Mouse (Mus musculus): ENCODE measurements at regions not wholly inside any gene's neighbourhood (a gene's known extent, or its start where the extent isn't known, plus 50 kb on each side); places are given as distances from the start of the nearest gene placed in this dataset.

DNA sequence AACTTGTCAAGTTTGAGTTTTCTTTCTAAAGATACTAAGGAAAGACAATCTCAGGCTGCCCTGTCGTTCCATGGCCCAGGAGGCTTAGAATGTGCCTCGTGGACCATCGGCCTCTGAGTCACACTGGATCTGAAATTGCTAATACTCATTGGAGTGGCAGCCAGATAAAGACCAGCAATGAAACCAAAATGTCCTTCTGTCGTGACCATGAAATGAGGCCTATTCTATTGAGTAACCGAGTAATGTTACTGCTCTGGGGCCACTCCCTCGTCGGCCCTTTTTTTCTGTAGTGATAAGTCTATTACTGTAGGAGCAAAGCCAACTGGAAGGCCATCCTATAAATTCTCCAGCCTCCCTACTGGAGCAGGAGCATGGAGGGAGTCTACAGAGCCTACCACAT is 363.9 kb upstream of the Maf start:
- TF ChIP-seq CTCF (IDR thresholded peaks at IDR 0.05; ENCODE audit: low read depth) (no peak), EP300 (IDR thresholded peaks at IDR 0.05; ENCODE audit: low read depth) (no peak)

Measured in liver, embryonic 14.5 days (tissue).